ENCODE assay signal across 23 mouse cellular contexts in the genomic region with DNA sequence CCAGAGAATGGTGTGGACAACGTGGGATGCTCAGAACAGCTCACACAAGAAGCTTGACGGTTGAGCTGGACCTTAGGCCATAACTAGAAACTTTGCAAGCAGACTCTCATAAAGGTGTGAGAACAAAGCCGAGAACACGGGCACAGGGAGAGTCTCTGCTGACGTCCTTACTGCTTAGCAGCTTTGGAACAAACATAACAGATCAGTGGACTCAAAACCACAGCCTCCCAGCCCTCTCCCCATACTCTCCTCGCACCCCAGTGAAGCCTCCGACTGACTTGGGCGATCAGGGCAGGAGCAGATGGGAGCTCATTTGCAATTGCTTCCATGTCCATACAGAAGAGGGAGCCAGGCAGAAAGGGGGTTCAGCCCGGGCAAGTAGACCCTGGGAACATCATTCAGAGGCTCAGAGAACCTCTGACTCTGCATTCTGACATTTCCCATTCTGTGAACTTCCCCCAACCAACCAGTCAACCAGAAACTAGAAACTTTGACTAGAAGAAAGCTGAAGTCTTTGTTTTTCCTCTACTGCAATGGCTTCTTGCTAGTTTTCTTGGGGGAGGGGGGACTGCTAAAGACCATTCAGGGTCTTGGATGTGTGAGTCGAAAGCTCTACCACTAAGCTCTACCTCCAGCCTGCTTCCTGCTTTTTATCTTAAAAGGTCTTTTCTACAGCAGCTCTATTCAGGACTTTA. TPM values are rescaled to one million over a fixed set of nuclear protein-coding genes. Genes with fewer than 3 reads are reported as not detected.
DNase-seq lines count a peak whose midpoint lies in the region; ATAC-seq and TF ChIP-seq lines count a peak whose summit lies in the region.
"Had no signal": no experiment of that assay in that cellular context is flagged by ENCODE, and none has a peak within 500 bp of the region (broad histone marks: within the 10 kb centered on the region; RNA-seq: fewer than 3 reads in every experiment).

No protein-coding gene starts in this region.

- DNase-seq in midbrain, embryonic 11.5 days (ENCODE audit: low spot score, missing footprints), result peak; percentile 53
- DNase-seq in G1E (ENCODE audit: low spot score), result no peak
- no peak for DNase-seq in liver, embryonic 14.5 days (ENCODE audit: low read depth in 3 of 3, low spot score in 3 of 3)
- no peak for DNase-seq in cerebellum, postnatal 4 days (ENCODE audit: low spot score in 2 of 2)
- DNase-seq in layer of hippocampus, postnatal 10 days (ENCODE audit: low spot score in 2 of 2), result no peak
- no peak for DNase-seq in left cerebral cortex, adult 18-20 months (ENCODE audit: low spot score in 2 of 2)
- DNase-seq: adrenal gland, postnatal 25 days; cerebellum, adult 2 months; cerebellum, postnatal 36 days; gastrocnemius, adult 2 months; kidney, postnatal 4 days; layer of hippocampus, adult 9-11 months; right cerebral cortex, postnatal 25 days; thymus, postnatal 36 days had no signal

- no peaks in the 10 kb centered on the region for H3K36me3 ChIP-seq in midbrain, embryonic 11.5 days (ENCODE audit: control insufficient read depth, insufficient read depth, low read length)
- no peaks in the 10 kb centered on the region for H3K36me3 ChIP-seq in midbrain, embryonic 13.5 days
- peaks cover 89% of the 10 kb centered on the region for H3K36me3 ChIP-seq in G1E (replicated peaks)
- peaks cover 2% of the 10 kb centered on the region; the same call in 1 of the 2 replicates for H3K36me3 ChIP-seq in liver, embryonic 14.5 days (replicated peaks; ENCODE audit: control insufficient read depth, insufficient read depth, low read depth)
- H3K36me3 ChIP-seq: forebrain, embryonic 10.5 days; hindbrain, embryonic 15.5 days; kidney, embryonic 15.5 days; limb, embryonic 13.5 days; neural tube, embryonic 15.5 days had no signal

- no peaks in the 10 kb centered on the region for H3K27me3 ChIP-seq in midbrain, embryonic 11.5 days (ENCODE audit: control insufficient read depth, insufficient read depth, low read length)
- no peaks in the 10 kb centered on the region for H3K27me3 ChIP-seq in midbrain, embryonic 13.5 days
- H3K27me3 ChIP-seq in G1E (ENCODE audit: insufficient read depth, low read length), result no peaks in the 10 kb centered on the region
- H3K27me3 ChIP-seq in liver, embryonic 14.5 days (ENCODE audit: control insufficient read depth, insufficient read depth, low read length), result no peaks in the 10 kb centered on the region
- H3K27me3 ChIP-seq: heart, embryonic 13.5 days; hindbrain, embryonic 15.5 days; kidney, embryonic 15.5 days; limb, embryonic 13.5 days; neural tube, embryonic 15.5 days had no signal

- H3K4me1 ChIP-seq in midbrain, embryonic 11.5 days (ENCODE audit: control insufficient read depth, insufficient read depth, low read length), result peaks cover 5% of the 10 kb centered on the region; the same call in 1 of the 2 replicates
- peaks cover 23% of the 10 kb centered on the region for H3K4me1 ChIP-seq in midbrain, embryonic 13.5 days (replicated peaks)
- H3K4me1 ChIP-seq in G1E (ENCODE audit: insufficient read depth, low read depth, low read length), result peaks cover 95% of the 10 kb centered on the region
- H3K4me1 ChIP-seq in liver, embryonic 14.5 days (replicated peaks; ENCODE audit: control insufficient read depth in 2 of 2, insufficient read depth in 2 of 2, low read length in 1 of 2), result peaks cover 61 to 67% of the 10 kb centered on the region in 2 experiments

- ATAC-seq in midbrain, embryonic 11.5 days (ENCODE audit: low FRiP score), result no peak
- ATAC-seq in midbrain, embryonic 13.5 days, result no peak
- no peak for ATAC-seq in G1E (ENCODE audit: extremely low read depth, insufficient number of reproducible peaks, low FRiP score, poor library complexity, severe bottlenecking)
- ATAC-seq in liver, embryonic 14.5 days (ENCODE audit: insufficient read depth), result no peak
- ATAC-seq: intestine, embryonic 16.5 days; midbrain, embryonic 16.5 days had no signal

- 80% methylated on average over 10 of the region's 10 CpGs for WGBS in midbrain, embryonic 11.5 days
- 81% methylated on average over 10 of the region's 10 CpGs for WGBS in midbrain, embryonic 13.5 days
- WGBS in liver, embryonic 14.5 days (ENCODE audit: insufficient replicate concordance), result 62% methylated on average over 10 of the region's 10 CpGs

- H3K9ac ChIP-seq in midbrain, embryonic 11.5 days (ENCODE audit: low read length), result no peak overlapping the region
- H3K9ac ChIP-seq in midbrain, embryonic 13.5 days (replicated peaks), result no peak overlapping the region
- no peak overlapping the region for H3K9ac ChIP-seq in liver, embryonic 14.5 days (replicated peaks)
- H3K9ac ChIP-seq: heart, embryonic 13.5 days; hindbrain, embryonic 15.5 days; kidney, embryonic 15.5 days; limb, embryonic 13.5 days; neural tube, embryonic 15.5 days had no signal

- no peak overlapping the region for H3K4me2 ChIP-seq in midbrain, embryonic 11.5 days
- no peak overlapping the region for H3K4me2 ChIP-seq in midbrain, embryonic 13.5 days (replicated peaks)
- H3K4me2 ChIP-seq in liver, embryonic 14.5 days (ENCODE audit: low read depth), result no peak overlapping the region
- H3K4me2 ChIP-seq: heart, embryonic 13.5 days; hindbrain, embryonic 15.5 days; kidney, embryonic 15.5 days; limb, embryonic 13.5 days; neural tube, embryonic 15.5 days had no signal

- no peak overlapping the region for H3K4me3 ChIP-seq in midbrain, embryonic 11.5 days (ENCODE audit: low read depth, low read length)
- no peak overlapping the region for H3K4me3 ChIP-seq in midbrain, embryonic 13.5 days (replicated peaks)
- H3K4me3 ChIP-seq in G1E (ENCODE audit: low read depth, low read length), result peak overlapping the region; percentile 19; the same call in 1 of the 2 replicates
- no peak overlapping the region for H3K4me3 ChIP-seq in liver, embryonic 14.5 days (ENCODE audit: insufficient read depth in 1 of 2, low read depth in 2 of 2, low read length in 2 of 2)
- H3K4me3 ChIP-seq: forebrain, embryonic 10.5 days; gastrocnemius, adult 2 months; heart, embryonic 13.5 days; hindbrain, embryonic 15.5 days; kidney, embryonic 15.5 days; limb, embryonic 13.5 days; neural tube, embryonic 15.5 days had no signal

- H3K27ac ChIP-seq in midbrain, embryonic 11.5 days (ENCODE audit: low read depth, low read length), result no peak overlapping the region
- no peak overlapping the region for H3K27ac ChIP-seq in midbrain, embryonic 13.5 days
- H3K27ac ChIP-seq in liver, embryonic 14.5 days, result peak overlapping the region; percentile 2; the same call in 1 of the 2 replicates
- H3K27ac ChIP-seq: forebrain, embryonic 10.5 days; gastrocnemius, adult 2 months; heart, embryonic 13.5 days; hindbrain, embryonic 15.5 days; kidney, embryonic 15.5 days; limb, embryonic 13.5 days; neural tube, embryonic 15.5 days had no signal

- no peaks in the 10 kb centered on the region for H3K9me3 ChIP-seq in midbrain, embryonic 11.5 days (ENCODE audit: control insufficient read depth, low read length)
- H3K9me3 ChIP-seq in midbrain, embryonic 13.5 days, result no peaks in the 10 kb centered on the region
- no peaks in the 10 kb centered on the region for H3K9me3 ChIP-seq in G1E (replicated peaks)
- H3K9me3 ChIP-seq in liver, embryonic 14.5 days (ENCODE audit: control insufficient read depth, low read length), result no peaks in the 10 kb centered on the region
- H3K9me3 ChIP-seq: forebrain, embryonic 10.5 days; heart, embryonic 13.5 days; hindbrain, embryonic 15.5 days; kidney, embryonic 15.5 days; limb, embryonic 13.5 days; neural tube, embryonic 15.5 days had no signal

- no peak for TF ChIP-seq EP300 in liver, embryonic 14.5 days (IDR thresholded peaks at IDR 0.05; ENCODE audit: low read depth)

- TF ChIP-seq CTCF in G1E (IDR thresholded peaks at IDR 0.05; ENCODE audit: low read depth, low read length), result no peak
- 0 out of 2 replicates have a peak, but pooled peaks have one; percentile 9 for TF ChIP-seq CTCF in liver, embryonic 14.5 days (IDR thresholded peaks at IDR 0.05; ENCODE audit: low read depth)

RNA-seq across cellular contexts. Expression of gene Dapp1, which starts 31.0 kb away (rescaled TPM):
- polyA plus RNA-seq in midbrain, embryonic 11.5 days (2014; fragmentation: Nextera tagmentation; extraction: Ambion mirVana), result 3.2 and 3.4 TPM in 2 replicates
- polyA plus RNA-seq in midbrain, embryonic 13.5 days (2015; fragmentation: Nextera tagmentation; extraction: Ambion mirVana), result 0.67 and 1.2 TPM in 2 replicates
- total RNA-seq in G1E (2014; fragmentation: Nextera tagmentation), result 288 and 301 TPM in 2 replicates
- total RNA-seq in G1E (2017), result 438 and 441 TPM in 2 replicates
- 14.3 and 37.2 TPM in 2 replicates for polyA plus RNA-seq in G1E (2012)
- 5.1 and 8.8 TPM in 2 replicates for polyA plus RNA-seq in liver, embryonic 14.5 days (2012; rRNA removed)
- polyA plus RNA-seq in liver, embryonic 14.5 days (2014; fragmentation: Nextera tagmentation; extraction: Ambion mirVana), result 10.6 and 11.5 TPM in 2 replicates
- total RNA-seq in layer of hippocampus, postnatal 10 days (2021), result 1 to 10 TPM; 4.7 to 7.1 TPM
- total RNA-seq in left cerebral cortex, adult 18-20 months (2021), result 1 to 10 TPM; 3.5 to 4.5 TPM

RNA-seq across cellular contexts. Expression of gene Lamtor3, which starts 32.0 kb away (rescaled TPM):
- polyA plus RNA-seq in midbrain, embryonic 11.5 days (2014; fragmentation: Nextera tagmentation; extraction: Ambion mirVana), result 98.7 and 106 TPM in 2 replicates
- polyA plus RNA-seq in midbrain, embryonic 13.5 days (2015; fragmentation: Nextera tagmentation; extraction: Ambion mirVana), result 120 and 122 TPM in 2 replicates
- total RNA-seq in G1E (2014; fragmentation: Nextera tagmentation) (152 and 187 TPM in 2 replicates), G1E (2017) (233 and 234 TPM in 2 replicates)
- 27.0 and 38.4 TPM in 2 replicates for polyA plus RNA-seq in G1E (2012)
- 31.3 and 35.2 TPM in 2 replicates for polyA plus RNA-seq in liver, embryonic 14.5 days (2012; rRNA removed)
- 54.3 and 60.1 TPM in 2 replicates for polyA plus RNA-seq in liver, embryonic 14.5 days (2014; fragmentation: Nextera tagmentation; extraction: Ambion mirVana)
- total RNA-seq in layer of hippocampus, postnatal 10 days (2021), result 10 to 100 TPM; 65.3 to 66.9 TPM
- 10 to 100 TPM; 74.2 to 75.0 TPM for total RNA-seq in left cerebral cortex, adult 18-20 months (2021)
